Mouse (Mus musculus) stomach, embryonic 16.5 days (tissue): ENCODE results near the gene 2510009E07Rik. TPM values are rescaled to one million over a fixed set of nuclear protein-coding genes. Genes with fewer than 3 reads are reported as not detected.

ENCODE experiments used
- ATAC-seq: fragments of 200-750 bp; cut with Nextera tagmentation; 2 replicates; pipeline ENCODE4 v1.8.0; 2017; ENCODE audit warnings: moderate number of reproducible peaks, moderate TSS enrichment; ENCODE audit not compliant: insufficient read depth, low FRiP score
- H3K27ac ChIP-seq: fragments of 300-500 bp; sonication (generic); 2 replicates; pipeline ENCODE4 v1.5.1; 2014; ENCODE audit warnings: low read length
- H3K27me3 ChIP-seq: fragments of 300-500 bp; sonication (generic); 2 replicates; pipeline ENCODE4 v1.6.1; 2014; ENCODE audit warnings: low read length, control low read depth, mixed read lengths; ENCODE audit not compliant: control insufficient read depth, insufficient read depth
- H3K36me3 ChIP-seq: fragments of 300-500 bp; sonication (generic); 2 replicates; pipeline ENCODE4 v1.6.1; 2014; ENCODE audit warnings: low read length; ENCODE audit not compliant: control insufficient read depth, insufficient read depth
- H3K4me1 ChIP-seq: fragments of 300-500 bp; sonication (generic); 2 replicates; pipeline ENCODE4 v1.6.1; 2014; ENCODE audit warnings: low read length, control low read depth, mixed read lengths; ENCODE audit not compliant: control insufficient read depth, insufficient read depth
- H3K4me2 ChIP-seq: fragments of 300-500 bp; sonication (generic); 2 replicates; pipeline ENCODE4 v1.6.1; 2014; ENCODE audit warnings: low read depth, low read length, mixed read lengths
- H3K4me3 ChIP-seq: fragments of 300-500 bp; sonication (generic); replicated peaks from 2 replicates; pipeline ENCODE4 v1.5.1; 2014; ENCODE audit warnings: mild to moderate bottlenecking, low read length
- H3K9ac ChIP-seq: fragments of 300-500 bp; sonication (generic); 2 replicates; pipeline ENCODE4 v1.6.1; 2014; ENCODE audit warnings: low read length
- H3K9me3 ChIP-seq: fragments of 300-500 bp; sonication (generic); replicated peaks from 2 replicates; pipeline ENCODE4 v1.6.1; 2016; ENCODE audit warnings: low read length, control low read depth; ENCODE audit not compliant: control insufficient read depth
- WGBS: fragments of 180-500 bp; shearing (Covaris S2); extraction: QIAGEN DNeasy Blood & Tissue Kit; methylation state at CpG from one replicate; pipeline ENCODE4 v1.1.7; 2014; 5-methylcytosine and 5-hydroxymethylcytosine counted together
- polyA plus RNA-seq: library from polyadenylated mRNA; unstranded; fragments of >200 nt; fragmentation: Nextera tagmentation; extraction: Ambion mirVana; gene quantifications from 2 replicates; pipeline ENCODE4 v1.2.1, GENCODE M21; 2015

2510009E07Rik gene
- polyA plus RNA-seq, 1 experiment from 2014 or later = 17.9 TPM

DNA sequence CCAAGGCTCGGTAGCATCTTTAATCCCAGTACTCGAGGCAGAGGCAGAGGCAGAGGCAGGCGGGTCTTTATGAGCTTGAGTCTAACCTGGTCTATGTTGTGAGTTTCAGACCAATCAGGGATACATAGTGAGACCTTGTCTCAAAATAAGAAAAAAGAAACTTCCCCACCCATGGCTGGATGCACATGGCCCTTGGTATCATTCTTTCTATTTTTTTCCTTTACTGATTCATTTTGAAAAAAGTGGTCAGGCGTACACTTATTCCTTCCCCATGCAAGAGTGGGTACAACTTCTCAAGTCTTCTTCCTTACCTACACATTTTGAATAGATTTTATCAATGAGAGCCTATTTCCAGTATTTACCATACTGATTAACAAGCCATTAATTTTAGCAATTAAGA is 84.0 kb downstream of the 2510009E07Rik start:
- ATAC-seq = no peak
- no peaks in the 10 kb centered on the region for H3K9me3 ChIP-seq
- H3K27ac ChIP-seq = no peak overlapping the region
- no peak overlapping the region for H3K4me3 ChIP-seq
- no peak overlapping the region for H3K9ac ChIP-seq
- H3K27me3 ChIP-seq = no peaks in the 10 kb centered on the region
- WGBS = 90% methylated on average over 4 of the region's 4 CpGs
- H3K4me1 ChIP-seq = peaks cover 12% of the 10 kb centered on the region
- H3K36me3 ChIP-seq = no peaks in the 10 kb centered on the region
- H3K4me2 ChIP-seq = no peak overlapping the region

DNA sequence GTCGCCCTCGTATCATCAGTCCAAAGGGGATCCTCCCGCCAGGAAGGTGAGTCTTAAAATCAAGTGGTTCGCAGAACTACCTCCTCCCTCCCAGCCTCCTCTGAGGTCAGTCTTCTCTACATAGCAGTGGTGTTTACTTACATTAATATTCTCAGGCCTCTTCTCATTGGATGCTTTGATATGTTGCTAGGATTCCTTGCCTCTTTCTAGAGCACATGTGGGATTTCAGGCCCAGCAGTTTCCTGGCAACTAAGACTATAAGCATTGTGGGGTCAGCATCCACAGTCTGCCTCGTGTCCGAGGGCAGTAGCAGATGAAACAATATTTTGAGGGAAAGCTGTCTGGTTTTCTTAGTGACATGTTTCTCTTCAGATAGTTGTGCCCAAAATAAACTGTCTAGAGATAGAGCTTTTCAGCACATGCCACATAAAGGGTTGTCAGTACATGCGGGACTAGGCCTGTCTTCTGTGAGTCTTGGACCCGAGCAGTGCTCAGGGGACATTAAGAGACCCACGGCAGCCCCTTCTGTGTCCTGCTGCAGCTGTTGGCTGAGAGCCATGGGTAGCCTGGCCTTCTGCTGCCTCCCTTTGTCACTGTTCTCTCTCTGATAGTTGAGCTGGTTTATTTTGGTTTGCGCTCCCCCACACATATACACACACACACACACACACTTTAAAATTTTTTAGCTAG is 86.1 kb downstream of the 2510009E07Rik start:
- Histone ChIP-seq H3K9ac (no peak overlapping the region), H3K9me3 (no peaks in the 10 kb centered on the region), H3K36me3 (no peaks in the 10 kb centered on the region), H3K4me1 (peaks cover 12% of the 10 kb centered on the region), H3K4me3 (no peak overlapping the region), H3K27ac (peak overlapping the region; percentile 27; the same call in 1 of the 2 replicates), H3K27me3 (no peaks in the 10 kb centered on the region), H3K4me2 (no peak overlapping the region)
- ATAC-seq = peak; percentile 47; the same call in 1 of the 2 replicates
- 62% methylated on average over 10 of the region's 10 CpGs for WGBS

DNA sequence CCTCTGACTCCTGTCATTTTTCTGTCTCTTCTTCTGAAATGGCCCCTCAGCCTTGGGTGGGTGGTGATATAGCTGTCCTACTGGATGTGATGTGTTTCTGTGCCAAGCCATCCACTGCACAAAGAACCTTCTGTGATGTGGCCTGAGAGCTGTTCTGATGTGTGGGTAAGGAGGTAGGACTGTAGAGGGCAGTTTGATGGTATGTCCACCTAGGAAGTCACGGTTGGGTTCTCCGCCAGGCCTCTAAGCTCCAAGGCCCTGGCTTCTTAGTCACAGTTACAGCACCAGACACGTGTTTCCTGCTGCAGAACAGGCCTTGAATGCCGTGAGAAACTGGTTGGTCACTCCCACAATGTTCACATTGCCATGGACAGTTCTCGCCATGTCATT is 86.8 kb downstream of the 2510009E07Rik start:
- ATAC-seq = no peak

GRCm38 (mm10) chr16:21607021-21607650 is 87.3 kb downstream of the 2510009E07Rik start:
- 67% methylated on average over 8 of the region's 8 CpGs for WGBS
- Histone ChIP-seq H3K27me3 (no peaks in the 10 kb centered on the region), H3K4me3 (no peak overlapping the region), H3K9ac (no peak overlapping the region), H3K4me1 (peaks cover 12% of the 10 kb centered on the region), H3K36me3 (no peaks in the 10 kb centered on the region), H3K27ac (no peak overlapping the region), H3K9me3 (no peaks in the 10 kb centered on the region), H3K4me2 (no peak overlapping the region)
- ATAC-seq = no peak

More for the DNA sequence above, 86.8 kb downstream of the 2510009E07Rik start:
- H3K9me3 ChIP-seq = no peaks in the 10 kb centered on the region
- H3K27me3 ChIP-seq = no peaks in the 10 kb centered on the region
- no peak overlapping the region for H3K4me2 ChIP-seq
- H3K27ac ChIP-seq = no peak overlapping the region
- H3K36me3 ChIP-seq = no peaks in the 10 kb centered on the region
- peaks cover 12% of the 10 kb centered on the region for H3K4me1 ChIP-seq
- H3K4me3 ChIP-seq = no peak overlapping the region
- 72% methylated on average over 5 of the region's 5 CpGs for WGBS
- no peak overlapping the region for H3K9ac ChIP-seq

DNA sequence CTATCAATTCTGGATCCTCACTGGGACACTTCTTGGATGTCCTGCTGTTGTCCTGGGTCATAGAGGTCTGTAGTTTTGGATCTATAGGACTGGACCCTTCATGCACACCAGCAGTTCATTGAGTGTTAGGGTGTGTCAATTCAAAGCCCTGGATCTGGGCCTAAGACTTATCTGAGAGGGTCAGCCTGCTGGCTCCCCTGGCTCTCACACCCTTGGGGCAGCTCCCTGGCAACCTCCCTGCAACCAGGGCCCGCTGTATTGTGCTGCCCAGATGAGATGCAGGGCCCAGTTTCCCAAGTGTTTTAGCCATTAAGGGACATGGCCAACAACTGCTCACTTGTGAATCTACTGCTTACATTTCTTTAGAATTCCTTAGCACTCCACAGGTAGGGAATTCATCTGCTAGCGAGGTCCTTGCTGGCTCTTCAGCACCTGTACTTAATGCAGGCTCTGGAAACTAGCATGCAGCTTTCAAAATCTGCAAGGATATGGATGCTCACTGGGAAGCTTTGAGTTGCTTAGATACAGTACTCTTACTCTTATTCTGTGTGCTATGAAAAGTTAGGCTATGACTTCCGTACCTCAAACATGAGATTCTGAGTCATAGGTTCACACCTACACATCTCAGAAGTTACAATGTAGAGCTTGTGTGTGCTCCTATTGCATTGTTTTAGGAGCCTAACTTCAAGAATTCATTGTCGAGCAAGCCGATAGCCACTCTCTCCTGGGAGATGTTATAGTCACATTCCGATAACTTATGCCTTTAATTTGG is 88.0 kb downstream of the 2510009E07Rik start:
- Histone ChIP-seq H3K9ac (no peak overlapping the region), H3K4me2 (no peak overlapping the region), H3K36me3 (no peaks in the 10 kb centered on the region), H3K27ac (no peak overlapping the region), H3K9me3 (no peaks in the 10 kb centered on the region), H3K4me1 (peaks cover 12% of the 10 kb centered on the region), H3K4me3 (no peak overlapping the region), H3K27me3 (no peaks in the 10 kb centered on the region)
- 81% methylated on average over 6 of the region's 6 CpGs for WGBS
- ATAC-seq = no peak

GRCm38 (mm10) chr16:21604354-21604753 is 90.1 kb downstream of the 2510009E07Rik start:
- Histone ChIP-seq H3K9ac (no peak overlapping the region), H3K4me1 (peaks cover 12% of the 10 kb centered on the region), H3K4me3 (no peak overlapping the region), H3K4me2 (no peak overlapping the region), H3K27ac (no peak overlapping the region), H3K27me3 (no peaks in the 10 kb centered on the region), H3K9me3 (no peaks in the 10 kb centered on the region), H3K36me3 (no peaks in the 10 kb centered on the region)
- WGBS = 84% methylated on average over 6 of the region's 6 CpGs
- ATAC-seq = no peak

Other genes starting within 250 kb of the 2510009E07Rik start
- 5.7 and 6.4 TPM in 2 replicates for gene Ehhadh, start 93.1 kb upstream of the 2510009E07Rik start, polyA plus RNA-seq
- 1.2 and 1.3 TPM in 2 replicates for gene Map3k13, start 99.7 kb upstream of the 2510009E07Rik start, polyA plus RNA-seq